Mouse (Mus musculus) cerebellum, adult (tissue): Measurements from ENCODE around the gene Stc2.

ENCODE experiments used
- ATAC-seq: cut with Nextera tagmentation; 2 replicates; pipeline ENCODE4 v1.9.2; 2017; ENCODE audit warnings: mild to moderate bottlenecking, moderate library complexity, mixed read lengths; ENCODE audit not compliant: insufficient number of reproducible peaks, low FRiP score, low TSS enrichment

The Stc2 gene

DNA sequence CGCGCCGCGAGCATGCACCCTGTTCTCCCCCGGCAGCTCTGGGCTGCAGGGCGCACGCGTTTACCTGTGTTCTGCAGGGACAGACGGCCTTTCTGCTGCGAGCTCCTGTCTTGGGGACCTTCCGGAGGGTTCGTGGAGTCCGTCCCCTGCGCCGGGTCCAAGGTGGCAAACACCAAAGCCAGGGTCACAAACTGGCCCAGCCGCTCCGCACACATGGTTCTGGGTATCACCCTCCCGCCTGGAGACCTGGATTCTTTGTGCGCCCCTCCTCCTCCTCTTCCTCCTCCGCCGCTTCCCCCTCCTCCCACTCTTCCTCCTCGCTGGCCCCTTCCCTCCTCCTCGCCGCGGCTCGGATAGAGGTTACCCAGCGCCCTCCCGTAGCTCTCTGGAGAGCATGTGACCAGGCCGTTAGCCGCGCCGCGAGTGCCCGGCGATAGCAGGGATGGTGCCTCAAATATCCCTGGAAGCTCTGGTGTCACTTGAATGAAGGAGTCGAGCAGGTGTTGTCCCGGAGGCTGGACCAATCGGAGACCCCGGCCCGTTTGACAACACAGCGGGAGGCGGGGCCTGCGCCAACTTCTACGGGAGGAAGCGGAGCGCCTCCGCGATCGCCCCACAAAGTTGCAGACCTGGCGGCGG, at the start of gene Stc2:
Gene Stc2 (minus strand): TSS at position 427 of the 639 bp plus-strand sequence.
- ATAC-seq: no peak

DNA sequence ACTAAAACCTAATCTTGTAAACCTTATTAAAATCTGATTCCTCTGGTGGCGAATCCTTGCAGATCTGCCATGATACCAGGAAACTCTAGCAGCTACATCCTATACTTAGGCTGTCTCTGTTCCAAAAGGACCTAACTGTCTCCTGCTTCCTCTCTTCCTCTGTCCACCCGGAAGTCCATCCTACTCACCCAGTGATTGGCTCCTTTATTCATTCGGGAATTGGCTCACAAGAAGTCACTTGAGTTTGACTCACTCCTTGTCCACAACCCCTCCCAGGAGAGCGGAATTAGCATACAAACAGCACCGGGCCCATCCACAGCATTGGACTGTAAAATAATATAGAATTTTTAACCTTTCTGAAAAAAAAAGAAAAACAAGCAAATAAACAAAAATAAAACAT, 47.2 kb upstream of the Stc2 start:
- no peak for ATAC-seq

DNA sequence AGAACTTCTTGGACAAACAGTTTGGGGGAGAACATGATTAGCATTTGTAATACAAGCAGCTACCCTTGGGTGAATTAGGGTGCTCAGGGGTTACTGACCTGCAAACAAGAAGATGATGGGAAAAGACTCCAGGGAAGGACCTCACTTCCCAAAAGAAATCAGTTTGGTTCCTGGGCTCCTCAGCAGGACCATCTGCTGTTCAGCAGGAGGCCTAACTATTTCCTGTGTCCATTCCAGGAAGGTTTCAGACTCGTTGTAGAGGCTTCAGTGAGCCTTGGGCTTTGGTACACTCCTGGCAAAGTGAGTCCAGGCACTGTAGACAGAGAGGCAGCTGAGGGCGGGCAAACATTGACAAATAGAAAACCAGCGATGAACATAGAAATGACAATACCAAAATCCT, 42.5 kb upstream of the Stc2 start:
- no peak for ATAC-seq

DNA sequence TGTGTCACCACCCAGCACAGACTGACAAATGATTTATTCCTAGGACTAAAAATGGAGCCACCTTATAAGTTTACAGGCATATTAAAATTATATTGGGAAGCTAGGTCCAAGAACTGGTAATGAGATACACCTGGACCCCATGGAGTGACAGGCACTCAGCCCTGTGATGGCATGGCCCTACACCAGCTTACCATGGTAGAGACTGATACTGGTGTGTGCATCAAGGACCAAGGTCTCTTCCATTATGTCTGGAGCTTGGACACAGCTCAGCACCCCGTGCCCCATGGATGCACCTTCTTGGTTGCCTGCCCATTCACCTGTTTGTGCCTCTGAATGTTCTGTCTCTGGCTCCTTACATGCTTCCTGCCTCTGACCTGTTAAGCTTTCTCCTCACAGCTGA, 36.9 kb upstream of the Stc2 start:
- no peak for ATAC-seq

DNA sequence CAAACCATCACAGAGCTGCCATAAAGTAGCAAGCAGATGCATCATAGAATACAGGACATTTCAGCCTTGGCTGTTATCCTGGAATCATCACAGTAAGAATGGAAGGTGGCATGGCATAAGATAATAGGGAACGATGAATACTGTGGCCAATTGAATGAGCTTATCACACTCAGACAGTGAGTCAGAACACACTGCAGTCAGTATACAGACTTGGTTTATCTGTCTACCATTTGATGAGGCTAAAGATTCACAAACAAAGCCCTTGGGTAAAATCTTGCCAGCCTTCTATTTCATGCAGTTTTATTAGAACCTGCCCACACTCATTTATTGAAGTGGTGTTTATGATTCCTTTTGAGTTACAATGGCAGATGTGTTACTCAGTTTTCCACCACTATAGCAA, 33.2 kb upstream of the Stc2 start:
- ATAC-seq: no peak

DNA sequence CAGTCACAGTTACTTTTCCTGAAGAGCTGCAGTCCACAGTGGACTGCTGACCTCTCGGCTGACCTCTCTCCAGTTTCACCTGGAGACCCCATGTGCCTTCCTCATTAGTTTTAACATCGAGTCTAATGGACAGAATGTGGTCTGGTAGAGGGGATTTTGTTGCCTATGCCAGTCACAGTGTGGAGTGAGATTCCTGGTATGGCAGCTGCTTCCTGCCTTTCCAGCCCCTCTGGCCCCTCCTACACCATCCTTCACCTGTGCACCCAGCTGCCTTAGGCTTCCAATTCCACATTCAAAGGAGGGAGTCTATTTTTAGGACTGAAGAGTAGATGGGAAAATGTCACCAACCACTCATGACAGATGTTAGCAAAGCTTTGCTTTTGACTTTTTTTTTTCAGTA, 28.7 kb upstream of the Stc2 start:
- no peak for ATAC-seq

DNA sequence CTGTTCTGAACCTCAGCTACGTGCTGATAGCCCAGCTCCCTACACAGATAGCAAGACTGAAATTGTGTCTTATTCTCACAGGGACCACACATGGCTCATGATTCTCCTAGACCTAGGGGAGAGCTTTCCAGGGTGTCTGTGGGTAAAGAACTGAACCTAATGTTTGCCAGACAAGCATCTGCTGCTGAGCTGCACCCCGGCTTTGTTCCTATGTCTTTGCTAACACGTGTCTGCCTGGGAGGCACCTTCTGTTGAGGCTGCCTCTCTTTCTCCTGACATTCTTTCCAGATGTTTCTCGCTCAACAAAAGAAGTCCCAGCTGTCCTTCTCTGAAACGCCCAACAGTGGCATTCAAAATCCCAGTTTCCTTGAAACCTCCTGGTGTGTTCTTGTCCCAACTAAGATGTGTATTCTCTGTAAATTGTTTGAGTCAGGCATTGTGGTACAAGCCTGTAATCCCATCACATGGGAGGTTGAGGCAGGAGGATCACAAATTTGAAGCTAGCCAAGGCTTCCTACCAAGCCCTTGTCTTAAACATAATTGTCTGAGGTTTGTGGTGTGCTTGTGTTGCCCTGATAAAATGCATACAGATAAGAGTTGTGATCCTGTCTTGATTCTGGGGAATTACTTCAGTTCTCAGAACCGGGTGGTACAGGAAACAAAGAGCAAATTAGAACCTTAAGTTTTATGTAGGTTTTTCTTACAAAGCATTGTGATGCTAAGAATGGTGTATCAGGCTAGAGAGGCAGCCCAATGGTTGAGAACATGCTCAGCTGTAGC, 27.0 kb upstream of the Stc2 start:
- no peak for ATAC-seq

DNA sequence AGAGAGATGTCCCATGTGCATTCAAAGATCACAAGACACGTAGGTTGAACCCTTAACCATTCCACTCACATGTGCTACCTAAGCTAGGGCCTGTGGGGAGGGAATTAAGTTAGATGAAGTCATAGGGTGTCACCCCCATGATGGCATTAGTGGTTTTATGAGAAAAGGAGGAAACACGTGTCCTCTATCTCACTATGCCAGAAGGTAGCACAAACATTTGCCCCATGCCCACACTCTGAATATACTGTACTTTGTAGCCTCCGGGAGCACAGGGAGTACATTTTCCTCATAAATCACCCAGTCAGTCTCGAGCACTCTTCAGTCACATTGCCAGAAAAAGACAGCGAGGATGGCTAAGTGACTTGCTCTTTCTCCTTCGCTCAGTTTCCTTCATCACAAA, 24.2 kb upstream of the Stc2 start:
- ATAC-seq: no peak

DNA sequence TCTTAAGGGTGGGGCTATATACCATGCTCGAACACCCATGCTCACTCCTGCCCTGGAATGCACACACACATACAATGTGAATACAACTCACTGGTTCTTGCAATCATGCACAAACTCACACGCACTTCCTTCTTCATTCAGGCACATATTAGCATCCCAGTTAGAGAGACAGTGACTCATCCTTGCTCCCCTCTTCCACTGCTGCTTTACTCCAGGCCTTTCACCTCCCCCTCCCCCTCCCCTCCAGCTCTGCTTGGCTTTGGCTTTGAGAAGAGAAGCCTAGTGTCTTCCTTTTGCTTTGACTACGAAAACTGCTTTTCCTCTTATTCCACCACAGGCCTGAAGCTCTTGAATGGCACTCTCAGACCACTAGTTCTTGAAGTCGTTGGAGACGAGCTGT, 22.5 kb upstream of the Stc2 start:
- no peak for ATAC-seq

DNA sequence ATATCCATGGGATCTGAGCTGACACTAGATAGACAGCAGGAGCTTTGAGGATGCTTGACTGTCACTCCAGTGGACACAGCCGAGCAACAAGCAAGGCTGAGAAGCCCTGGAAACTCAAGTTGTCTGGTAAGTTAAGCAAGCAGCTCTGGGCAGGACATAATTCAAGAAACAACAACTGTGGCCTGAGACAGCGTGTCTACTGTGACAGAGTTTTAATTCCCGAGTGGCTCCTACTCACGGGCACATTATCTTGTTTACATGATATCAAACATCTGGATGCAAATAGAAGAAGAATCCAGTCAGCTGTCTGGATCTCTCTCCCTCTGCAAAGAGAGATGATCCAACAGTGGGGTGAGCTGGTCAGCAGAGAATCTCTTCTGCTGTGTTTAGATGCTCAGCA, 19.0 kb upstream of the Stc2 start:
- no peak for ATAC-seq

DNA sequence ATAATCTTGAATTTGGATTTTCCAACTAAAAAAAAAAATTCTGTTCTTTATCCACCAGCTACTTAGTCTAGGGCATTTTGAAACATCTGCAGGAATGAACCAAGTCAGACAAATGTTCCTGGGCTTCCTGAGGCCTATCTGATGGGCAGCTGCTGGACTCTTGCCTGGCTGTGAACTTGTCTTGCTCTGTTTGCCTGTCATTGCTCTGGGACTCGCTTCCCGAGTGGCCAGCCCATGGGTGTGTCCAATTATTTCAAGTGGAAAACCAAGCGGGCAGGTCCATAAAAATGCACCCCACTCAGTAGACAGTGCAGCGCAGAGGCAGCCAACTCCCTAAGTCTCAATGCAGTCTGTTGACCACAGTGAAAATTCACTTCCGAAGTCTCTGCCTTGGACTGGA, 17.7 kb upstream of the Stc2 start:
- no peak for ATAC-seq

DNA sequence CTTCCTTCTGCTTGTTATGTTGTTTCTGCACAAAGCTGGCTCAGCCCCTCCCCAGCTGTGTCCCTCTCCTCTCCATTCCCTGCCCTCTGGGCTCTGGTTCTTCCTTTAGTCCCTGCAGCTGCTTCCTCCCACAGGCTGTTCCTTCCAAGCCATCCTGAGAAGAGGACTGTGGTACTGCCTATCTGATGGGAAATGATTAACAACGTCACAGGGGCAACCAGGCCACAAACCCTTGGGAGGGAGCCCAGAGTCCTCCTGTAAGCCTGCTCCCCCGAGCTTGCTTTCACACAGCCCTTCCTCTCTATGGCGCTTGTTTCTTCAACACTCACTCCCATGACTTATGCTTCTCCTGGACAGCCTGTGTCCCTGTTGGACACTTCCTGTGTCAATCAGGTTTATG, 16.7 kb upstream of the Stc2 start:
- ATAC-seq: no peak

DNA sequence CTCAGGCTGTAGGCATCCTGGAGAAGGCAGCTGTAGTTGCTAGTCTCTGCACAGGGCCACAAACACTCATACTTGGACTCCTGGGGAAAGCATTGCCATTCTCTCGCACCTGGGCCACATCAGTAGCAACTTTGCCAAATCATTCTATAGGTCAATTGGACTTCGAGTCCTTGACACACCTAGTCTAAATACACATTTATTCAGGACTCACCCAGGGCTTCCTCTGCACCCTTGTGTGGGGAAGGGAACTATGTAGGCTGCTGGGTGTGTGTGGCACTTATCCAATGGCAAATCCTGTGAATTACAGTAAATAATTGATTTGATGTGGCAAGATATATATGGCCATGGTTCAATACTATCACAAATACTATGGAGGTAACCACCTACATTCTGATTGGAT, 14.1 kb upstream of the Stc2 start:
- ATAC-seq: no peak

DNA sequence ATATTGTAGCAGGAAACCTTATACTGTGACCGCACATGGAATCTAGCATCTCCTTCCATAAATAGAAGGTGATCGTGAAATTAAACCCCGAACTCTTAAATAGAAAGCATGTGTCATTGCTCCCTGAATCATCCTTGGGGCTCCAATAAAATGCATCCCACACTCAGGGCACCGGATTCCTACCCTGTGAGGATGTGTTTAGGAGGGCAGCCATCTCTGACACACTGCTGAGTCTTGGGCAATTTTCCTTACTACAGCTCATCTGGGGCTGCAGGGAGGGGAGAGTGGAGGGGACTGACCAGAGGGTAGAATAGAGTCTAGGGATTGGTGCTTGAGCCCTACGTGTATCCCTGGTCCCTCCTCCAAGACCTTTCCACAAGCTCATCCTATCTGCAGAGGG, 12.3 kb upstream of the Stc2 start:
- ATAC-seq: no peak

DNA sequence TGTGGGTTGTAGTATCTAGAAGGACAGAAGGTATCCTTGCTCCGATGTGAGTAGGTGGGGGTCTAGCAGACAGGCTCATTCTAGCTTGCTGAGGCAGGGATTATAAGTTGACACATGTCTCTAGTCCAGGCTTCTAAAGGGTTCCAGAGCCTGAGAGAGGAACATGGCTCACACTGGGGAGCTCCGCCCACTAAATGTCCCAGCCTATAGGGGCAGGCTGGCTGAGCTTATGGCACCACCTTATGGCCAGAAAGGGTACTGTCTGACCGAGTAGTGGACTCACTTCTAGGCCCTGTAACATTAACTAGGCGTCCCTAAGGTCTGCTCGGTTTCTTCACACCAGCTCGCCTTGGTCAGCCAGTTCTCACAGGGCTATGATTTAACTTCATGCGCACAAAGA, 3.6 kb upstream of the Stc2 start:
- no peak for ATAC-seq

DNA sequence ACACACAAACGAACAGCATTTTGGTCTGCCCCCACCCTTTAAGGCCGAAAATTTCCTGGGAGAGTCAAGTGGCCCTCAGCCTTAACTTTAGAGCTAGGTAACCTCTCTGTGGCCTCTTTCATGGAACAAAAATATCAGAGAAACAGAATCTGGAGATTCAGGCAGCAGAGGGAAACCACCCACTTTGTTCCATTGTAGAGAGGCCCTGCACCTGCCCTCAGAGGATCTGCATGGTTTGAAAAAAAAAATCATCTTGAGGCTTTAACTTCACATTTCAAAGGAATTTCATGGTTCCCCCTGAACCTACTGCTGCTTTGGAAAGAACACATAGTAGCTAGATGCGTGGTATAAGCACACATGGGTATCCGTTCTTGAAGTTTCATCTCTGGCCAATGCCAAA, 2.3 kb upstream of the Stc2 start:
- ATAC-seq: no peak

DNA sequence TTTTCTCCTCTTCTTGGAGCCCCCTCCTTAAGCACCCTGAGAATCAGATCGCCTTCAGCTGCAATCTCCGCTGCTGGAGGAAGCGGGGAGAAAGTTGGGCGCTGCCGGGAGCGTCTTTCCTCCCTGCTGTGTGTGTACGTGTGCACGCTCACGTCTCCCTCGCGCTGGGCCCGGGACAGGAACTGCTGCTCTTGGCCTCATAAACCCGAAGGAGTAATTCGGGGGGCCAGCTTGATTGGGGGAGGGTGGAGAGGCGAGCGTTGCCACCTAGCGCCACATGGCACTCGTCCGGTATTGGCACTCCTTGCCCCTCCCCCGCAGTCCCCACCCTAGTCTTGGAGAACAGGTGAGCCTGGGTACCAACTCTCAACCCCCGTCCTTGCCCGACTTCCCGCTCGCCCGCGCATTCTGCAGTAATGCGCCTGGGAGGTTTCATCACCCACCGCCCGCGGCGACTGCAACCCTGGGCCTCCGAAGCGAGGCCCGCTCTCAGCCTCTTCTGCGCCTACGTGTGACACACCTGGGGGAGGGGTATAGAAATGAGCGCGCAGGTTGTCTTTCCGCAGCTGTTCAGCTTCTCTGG, 1.5 kb upstream of the Stc2 start:
- no peak for ATAC-seq

DNA sequence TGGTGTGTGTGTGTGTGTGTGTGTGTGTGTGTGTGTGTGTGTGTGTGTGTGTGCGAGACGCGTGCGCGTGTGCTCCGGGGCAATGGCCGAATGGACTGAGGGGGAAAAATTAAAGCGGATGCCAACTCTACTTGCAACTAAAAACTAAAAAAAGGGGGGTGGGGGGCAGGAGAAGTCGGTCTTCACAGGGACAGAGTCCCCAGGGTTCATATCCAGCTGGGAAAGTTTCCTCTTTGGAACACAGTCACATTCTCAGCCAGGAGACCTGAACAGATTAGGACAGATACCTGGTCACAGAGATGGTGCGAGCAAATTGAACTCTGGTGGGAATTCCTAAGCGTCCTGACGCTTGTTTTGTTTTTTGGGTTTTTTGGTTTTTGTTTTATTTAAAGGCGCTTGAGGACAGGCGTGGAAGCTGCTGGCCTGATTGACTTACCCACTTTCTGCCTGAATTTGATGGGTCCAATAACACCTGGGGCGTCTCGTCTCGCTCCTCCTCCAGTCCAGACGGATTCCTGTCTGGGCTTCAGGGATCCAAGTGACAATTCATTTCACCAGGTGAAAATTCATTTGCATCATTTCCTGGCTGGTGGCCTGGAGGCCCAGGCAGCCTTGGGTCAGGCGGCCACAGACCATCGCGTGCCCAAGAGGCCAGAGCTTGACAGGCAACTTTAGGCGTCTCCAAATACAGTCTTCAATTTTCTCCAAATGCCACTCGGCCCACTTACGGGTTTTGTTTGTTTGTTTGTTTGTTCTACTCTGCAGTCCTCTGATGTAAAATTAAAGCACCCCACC, 759 bp upstream of the Stc2 start:
- ATAC-seq: no peak

DNA sequence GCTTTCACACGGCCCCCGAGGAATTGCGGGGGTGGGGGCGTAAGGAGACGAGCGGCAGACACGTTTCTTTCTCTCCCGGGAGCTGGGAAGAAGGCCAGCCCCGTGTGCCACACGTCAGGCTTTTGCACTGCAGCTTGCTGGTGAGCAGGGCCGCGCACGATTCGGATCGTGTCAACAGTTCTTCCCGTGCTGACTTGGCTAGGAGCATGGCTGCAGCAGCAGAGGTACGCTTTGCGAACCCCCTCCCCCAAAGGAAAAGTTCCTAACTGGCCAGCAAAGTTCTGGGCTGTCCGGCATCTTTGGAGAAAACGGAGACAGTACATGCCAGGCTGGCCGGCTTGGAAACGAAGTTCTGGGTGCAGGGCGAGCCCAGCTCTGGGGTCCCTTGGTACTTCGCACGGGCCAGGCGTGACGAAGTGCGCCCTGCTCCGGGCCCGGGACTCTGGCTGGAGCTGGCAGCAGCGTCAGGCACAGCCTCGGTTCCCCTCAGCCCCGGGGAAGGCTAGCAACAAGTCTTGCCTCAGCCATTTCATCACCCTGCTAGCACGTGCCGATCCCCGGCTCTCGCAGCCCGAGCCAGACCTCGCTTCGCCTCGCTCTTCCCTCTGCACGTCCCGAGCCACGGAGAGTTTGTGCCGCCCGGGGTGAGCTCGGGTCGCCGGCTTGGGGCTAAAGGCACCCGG, 768 bp downstream of the Stc2 start:
- ATAC-seq: no peak

DNA sequence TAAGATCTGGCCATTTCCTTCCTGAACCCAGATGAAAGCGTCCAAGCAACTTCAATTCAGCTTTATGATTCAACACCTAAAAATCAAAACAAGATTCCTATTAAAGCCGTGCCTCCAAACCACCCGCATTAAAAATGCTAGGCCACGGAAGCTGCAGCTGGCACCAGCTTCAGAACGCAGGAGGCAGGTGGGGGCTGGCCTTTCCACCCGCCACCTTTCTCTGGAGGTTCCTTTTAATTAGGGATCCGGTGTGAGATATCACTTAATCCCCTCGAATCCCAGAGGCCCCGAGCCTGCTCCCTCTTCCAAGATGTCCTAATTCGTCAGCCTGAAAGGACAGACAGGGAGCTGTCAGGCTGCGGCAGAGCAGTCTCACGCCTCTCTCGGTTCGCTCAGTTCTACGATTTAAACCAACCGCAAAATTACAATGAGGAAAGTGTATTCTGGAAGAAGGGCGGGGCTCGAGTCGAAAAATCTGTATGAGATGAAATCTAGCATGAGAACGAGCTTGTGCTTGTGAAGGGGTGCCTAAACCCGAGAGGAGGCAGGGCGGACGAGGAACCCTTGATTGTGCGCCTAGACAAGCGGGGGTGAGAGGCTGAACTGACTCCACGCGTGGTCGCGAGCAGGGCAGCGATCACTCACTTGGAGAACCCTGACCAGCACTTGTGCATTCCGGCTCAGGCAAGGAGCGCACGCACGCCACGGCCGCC, 1.5 kb downstream of the Stc2 start:
- ATAC-seq: no peak
